Mouse (Mus musculus) cerebellum, adult 8-10 months (tissue): ENCODE measurements at regions not wholly inside any gene's neighbourhood (a gene's known extent, or its start where the extent isn't known, plus 50 kb on each side); places are given as distances from the start of the nearest gene placed in this dataset.

ENCODE experiments used
- DNase-seq: peaks from one replicate; pipeline ENCODE4 v3.0.0; 2022

DNA sequence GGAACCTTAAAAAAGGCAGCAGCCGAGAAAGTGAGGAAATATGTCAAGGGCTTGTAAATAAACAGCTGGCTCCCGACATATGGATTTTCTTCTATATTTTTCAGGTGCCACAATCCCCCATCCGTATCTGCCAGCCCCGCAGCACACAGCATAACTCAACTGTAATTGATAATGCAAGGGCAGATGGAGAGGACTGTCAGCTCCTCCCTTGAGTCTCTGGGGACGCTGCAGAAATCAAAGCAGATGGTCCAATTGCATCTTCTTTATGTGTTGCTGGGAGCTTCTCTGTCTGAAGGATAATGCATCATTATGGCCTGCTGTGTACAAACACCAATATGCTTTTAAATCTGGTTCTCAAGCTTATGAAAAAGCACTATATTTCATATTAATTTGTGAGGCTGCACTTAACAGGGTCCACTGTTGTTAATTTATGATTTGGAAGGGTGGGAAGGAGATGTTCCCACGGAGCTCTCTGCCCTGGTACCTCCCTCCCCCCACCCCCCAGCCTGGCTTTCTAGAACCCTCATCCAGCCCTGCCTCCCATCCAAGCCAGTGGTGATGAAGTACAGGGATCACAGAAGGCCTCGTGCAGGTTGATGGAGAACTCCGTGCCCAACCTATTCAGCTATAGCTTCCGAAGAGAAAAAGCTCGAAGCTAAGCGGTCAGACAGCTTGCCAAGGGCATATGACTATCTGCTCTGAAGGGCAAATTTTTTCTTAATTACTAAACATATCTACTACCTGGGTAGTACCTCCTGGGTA lies 603.7 kb downstream of the Tox3 start:
- DNase-seq = no peak

DNA sequence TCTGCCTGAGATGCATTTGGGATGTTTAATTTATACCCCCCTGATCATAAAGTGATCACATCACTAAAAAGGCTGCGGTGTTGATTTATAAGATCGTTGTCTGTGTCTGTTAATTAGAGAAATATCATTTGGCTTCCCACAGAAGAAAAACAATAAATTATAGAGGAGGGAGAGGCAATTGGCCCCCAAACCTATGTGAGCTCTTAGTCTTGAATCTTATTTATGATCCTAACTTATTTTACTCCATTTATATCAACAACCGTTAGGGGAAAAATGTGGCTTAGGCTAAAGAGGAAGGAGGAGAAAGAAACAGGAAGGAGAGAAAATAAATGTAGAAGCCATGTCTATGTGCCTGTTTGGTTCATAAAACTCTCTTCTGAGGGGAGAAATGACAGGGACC lies 609.5 kb downstream of the Tox3 start:
- DNase-seq = no peak

DNA sequence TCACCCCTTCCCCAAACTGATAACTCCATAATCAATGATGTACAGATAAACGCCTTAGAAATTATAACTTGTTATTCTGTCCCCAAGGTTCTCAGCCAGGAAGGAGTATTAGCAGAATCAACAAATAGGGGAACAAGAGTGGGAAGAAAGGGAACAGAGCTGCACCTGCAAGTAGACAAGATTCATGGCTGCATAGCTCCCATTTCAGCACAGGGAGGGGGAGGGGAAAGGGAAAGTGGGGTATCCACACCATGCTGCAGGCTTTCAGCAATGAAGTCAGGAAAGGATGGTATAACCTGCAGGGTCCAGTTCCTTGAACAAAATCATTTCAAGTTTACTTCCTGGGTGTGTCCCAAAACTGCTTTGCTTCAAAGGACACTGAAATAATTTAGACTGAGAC lies 610.5 kb downstream of the Tox3 start:
- DNase-seq = no peak

DNA sequence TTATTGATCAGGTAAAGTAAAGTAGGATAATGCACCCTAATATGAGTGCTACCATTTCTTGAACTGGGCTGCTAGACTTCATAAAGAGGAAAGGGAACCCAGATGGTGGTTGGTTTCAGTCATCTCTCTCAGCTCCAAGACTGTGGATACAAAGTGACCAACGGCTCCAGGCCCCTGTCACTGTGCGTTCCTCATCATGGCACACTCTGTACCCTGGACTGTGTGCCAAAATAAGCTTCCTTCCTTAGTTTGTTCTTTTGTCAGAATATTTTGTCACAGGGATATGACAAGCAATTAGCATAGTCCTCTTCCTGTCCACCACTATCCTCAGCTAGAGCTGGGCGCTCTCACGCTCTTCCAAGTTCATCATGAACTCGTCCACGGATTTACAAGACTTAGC lies 620.9 kb downstream of the Tox3 start:
- DNase-seq = no peak

DNA sequence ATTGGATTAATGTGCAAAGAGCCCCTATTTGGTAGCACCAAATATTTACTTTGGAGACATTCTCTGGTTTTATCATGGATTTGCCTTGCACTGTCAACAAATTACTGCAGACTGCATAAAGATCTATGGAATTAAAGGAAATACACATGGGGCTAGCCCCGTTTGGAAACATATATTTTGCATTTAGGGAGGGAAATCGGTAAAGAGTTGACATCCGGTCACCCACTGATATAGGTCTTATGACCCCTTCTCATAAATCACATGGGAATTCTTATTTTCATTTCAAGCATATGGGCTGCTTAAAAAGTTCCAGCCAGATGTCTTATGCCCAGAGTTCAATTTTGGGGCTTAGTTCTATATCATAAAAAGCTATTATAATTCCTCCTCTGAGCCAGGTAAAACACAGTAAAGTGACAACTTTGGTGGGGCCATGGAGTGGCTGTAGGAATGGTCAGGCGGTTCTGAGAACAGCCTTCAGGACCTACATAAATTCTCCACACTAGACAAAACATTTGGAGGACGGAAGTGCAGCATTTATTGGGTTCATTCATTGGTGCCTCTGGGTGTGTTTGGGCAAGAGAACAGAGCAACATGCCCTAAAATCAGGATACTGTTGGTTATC lies 626.3 kb downstream of the Tox3 start:
- DNase-seq = no peak

DNA sequence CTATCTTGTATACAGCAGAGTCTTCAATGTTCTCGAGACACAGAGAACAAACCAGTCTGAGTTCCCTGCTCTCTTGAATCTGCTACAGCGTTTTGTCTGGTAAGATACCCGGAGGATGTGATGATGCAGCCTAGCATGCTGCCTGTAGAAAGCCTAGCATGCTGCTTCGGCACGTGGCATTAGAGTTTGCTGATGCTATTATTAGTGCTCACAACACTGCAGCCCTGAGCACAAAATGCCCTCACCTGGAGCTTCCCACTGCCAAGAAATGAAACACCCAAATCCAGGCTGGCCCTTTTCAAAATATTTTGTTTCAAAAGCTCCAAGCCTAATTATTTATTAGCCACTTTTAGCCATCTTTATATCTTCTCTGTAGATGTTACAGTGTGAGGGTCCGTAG lies 634.3 kb downstream of the Tox3 start:
- DNase-seq = no peak

DNA sequence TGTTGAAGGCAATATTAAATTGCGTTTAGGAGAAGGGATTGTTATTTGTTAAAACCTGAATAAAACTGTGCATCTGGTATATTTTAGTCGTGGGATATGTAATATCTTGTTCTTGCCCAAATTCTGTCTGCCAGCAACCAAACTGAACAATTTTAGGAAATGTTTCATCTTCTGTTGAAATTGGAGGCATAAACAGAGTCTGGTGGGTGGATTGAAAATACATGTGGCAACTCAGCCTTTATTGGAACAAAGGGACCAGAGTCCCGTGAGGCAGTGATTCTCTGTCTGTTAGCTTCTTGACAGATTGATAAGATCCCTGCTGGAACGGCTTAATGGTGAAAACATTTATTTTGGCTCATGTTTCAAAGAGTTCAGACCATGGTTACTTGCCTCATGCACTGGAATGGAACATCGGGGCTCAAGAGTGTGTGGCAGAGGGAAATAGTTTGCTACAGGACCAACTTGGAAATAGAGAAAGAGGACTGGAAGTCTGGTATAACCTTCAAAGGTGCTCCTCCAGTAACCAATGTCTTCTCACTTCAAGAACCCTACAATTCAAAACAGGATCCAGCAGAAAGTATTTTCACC lies 640.7 kb downstream of the Tox3 start:
- no peak for DNase-seq

DNA sequence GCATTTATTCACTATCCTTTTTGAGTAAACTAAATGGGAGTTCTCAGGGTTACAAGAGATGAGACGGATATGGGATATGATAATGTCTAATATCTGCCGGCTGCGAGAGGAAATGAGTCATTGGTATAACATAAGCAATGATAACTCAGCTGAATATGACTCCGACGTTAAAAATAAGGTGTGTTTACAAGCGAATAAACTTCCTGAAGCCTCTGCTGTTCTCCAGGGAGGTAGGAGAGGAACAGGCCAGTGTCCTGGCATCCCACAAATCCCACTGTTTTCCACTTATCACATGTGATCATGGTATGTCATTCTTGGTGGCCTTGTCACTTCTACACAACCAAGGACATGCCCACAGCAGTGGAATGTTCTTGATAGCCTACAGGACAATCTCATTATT lies 641.7 kb upstream of the Sall1 start:
- DNase-seq = no peak

DNA sequence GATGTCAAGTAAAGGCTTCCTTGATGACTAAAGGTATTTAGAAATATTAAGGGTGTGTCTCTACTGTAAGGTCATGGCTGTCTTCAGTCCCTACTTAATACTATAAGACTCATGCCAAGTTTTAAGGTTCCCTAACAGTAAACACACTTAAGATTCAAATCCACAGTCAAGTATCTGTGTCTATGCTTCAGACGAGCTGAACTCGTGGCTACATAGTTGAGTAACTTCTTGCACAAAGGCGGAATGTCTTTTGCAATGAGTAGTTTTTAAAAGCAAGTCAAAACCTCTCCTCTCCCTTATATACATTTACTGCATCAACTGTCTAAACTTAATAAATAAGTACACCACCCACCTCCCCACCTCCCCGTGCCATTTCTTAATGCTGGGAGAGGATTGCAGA lies 637.0 kb upstream of the Sall1 start:
- no peak for DNase-seq

DNA sequence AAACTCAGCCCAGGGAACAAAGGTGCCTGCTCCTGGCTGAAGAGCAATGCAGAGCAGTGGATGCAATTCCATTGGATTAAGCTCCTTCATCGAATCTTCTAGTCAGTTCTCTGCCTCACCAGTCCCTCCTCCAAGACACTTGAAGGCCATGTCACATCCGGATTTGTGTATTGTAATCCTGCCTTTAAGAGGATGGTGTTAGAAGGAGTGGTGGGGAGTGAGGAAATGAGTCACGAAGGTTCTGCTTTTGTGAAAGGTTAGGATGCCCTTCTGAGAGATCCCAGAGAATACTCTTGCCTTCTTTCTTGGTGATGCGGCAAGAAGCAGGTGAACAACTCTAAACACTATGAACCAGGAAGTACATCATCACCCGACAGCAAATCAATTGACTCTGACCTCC lies 636.4 kb upstream of the Sall1 start:
- no peak for DNase-seq

DNA sequence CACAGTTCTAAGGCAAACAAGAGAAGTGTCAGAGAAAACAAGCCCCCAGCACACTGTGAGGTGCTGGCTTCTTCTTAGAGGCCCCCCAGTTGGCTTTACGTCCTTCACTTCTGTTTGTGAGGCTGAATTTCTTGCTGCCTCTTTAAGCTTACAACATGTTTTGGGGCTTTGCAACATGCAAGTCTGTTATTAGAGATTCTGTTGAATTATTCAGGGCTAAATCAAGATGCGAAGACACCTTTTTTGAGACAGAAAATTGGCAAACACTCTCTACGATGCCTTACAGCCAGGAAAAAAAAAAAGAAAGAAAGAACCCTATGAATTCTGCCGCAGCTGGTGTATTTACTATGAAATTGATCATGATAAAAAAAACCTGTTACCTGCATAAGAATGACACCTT lies 635.6 kb upstream of the Sall1 start:
- no peak for DNase-seq

DNA sequence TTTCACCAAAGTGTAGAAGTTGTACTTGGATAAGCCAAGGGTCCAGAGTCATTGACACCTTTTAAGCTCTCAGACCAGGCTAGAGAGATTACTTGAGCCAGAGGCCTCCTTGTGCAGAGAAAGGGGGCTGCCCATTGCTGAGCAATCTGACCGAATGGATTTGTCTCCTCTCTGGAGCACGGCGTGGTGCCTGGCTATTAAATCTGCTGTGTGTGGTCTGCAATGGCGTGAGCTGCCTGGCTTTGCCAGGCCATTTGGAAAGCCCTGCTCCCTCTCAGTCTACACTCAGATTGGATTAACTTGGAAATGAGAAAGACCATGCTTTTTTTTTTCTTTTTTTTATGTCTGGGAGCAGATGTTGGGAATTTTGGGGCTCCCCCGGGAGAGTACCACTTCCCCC lies 633.3 kb upstream of the Sall1 start:
- no peak for DNase-seq

DNA sequence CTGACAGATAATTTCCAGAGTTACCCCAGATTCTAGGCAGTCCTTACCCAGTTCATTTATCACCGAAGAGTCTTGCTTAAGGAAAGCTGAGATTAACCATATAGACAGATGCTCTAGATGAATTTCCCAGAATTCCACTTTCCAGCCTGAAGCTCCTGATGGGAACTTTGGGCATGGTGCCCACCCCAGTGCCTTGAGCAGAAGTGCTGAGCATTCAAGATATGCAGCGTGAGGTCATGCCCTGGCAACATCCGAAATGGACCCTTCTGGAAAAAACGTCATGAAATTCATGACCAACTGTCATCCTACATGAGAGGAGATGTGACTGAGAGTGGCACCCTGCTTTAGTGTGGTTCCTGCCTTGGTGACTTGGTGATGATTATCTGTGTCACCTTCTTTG lies 629.9 kb upstream of the Sall1 start:
- DNase-seq = no peak

DNA sequence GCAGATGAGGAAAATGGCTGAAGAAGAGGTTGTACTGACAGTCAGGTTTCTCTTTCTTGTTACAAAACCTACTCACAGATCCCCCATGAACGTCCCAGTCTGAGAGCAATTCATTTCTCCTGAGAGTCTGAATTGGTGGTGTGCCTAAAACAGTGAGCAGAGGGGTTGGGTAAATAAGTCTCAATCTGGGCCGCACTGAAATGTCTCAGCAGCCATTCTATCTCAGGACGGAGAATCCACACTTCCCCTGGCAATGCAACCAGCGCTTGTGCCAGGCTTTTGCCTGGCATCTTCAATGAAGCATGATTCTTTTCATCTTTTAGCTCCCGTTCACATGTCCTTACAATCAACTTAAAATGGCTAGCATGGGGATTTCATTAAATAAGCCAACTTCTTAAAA lies 628.7 kb upstream of the Sall1 start:
- no peak for DNase-seq

DNA sequence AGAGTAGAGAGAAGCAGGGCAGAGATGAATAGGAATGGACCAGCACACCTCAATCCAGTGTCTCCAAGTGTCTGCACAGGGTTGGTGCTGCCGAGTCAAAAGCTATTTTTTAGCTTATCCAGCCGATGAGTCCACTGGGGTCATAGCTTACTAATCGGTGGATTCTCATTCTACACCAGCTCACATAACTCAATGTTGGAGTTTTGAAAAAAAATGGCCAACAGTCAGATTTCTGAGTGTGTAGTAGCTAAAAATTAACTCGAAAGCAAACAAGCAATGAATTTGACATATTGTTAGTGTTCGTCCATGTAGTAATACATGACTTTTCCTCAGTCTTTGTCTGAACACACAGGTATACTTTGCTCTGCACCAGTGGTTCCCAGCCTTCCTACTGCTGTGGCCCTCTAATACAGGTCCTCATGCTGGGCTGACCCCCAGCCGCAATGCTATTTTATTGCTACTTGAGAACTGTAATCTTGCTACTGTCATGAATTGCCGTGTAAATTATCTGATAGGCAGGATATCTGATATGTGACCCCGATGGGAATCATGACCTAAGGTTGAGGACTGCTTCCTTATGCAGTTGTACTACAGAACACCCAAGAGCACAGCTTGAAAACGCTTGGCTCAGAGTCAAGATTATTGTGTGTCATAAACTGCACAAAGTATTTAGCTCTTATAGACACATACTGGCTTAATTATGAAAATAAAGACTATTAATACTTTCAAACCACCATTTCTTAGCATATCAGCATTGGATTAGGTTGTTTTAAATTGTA lies 621.1 kb upstream of the Sall1 start:
- DNase-seq = no peak

DNA sequence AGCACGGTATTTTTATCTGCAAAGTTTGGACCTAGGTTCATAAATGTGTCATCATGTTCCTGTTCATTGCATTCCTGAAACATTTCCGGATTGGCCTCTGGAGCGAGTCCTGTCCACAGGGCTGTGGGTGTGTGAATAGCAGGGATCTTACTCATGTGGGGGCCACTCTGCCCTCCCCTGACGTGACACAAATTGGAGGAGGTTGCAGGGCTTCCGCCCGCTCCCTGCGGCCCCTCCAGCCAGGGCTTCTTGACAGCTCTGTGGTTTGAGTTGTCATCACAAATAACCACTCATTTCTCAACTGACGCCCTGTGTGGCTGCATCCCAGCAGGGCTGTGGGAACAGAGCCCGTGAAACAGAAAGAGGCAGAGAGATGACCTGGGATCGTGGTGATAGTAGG lies 619.9 kb upstream of the Sall1 start:
- no peak for DNase-seq

DNA sequence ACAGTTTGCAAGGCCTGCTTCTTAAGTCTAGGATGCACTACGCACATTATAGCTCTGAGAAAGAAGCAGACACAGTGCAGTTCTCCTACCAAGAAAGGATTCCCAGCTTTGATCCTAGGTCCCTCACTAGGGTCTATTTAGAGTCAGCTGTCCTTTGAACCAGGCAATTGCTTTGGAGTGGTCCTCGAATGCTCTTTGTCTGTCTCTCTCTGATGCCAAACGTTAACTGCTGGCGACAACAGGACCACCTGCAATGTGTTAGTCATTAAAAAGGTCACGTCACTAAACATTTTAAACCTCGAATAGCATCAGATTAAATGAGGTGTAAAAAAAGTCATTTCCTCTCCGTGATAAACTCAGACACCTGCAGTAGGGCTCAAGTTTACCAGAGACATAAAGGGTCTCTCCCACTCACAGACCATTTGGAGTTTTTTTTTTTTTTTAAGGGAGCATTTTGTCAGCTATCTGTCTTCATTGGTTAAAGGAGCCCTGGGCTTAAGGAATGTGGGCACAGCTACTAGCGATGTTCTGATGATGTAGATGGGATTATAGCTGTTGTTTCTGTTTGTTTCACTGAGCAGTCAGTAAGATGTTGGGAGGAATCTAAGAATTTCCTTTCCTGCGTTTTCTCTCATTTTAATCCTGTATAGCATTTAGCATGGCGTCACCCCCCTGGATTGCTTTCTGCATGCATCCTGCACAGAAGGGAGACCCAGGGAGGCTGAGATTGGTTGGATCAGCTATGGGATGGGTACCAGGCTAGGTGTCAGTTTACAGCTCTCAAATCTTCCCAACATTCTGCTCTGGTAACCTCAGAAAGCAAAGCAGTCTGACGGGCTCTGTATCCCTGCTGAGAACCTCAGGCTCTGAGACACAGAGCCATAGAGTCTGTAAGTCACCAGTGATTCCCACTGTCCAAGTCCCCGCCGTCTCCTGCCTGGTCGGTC lies 615.3 kb upstream of the Sall1 start:
- no peak for DNase-seq

DNA sequence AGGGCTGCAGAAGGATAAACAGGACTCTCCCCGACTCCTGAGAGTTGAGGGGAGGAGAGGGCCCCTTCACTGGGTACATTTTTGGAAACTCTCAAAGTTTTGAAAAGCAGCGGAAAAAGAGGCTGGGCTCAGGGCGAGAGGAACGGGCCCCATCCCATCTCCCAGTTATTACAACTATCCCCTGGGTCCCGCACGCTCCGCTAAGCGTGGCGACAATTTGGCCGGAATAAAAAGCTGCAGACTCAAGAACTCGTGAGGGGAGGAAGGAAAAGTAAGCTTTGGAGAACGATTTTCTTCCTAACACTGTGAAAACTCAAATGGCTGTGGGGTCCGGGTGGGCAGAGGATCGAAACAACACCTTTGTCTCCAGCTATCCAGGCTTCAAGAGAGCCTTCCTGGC lies 611.4 kb upstream of the Sall1 start:
- DNase-seq = no peak

DNA sequence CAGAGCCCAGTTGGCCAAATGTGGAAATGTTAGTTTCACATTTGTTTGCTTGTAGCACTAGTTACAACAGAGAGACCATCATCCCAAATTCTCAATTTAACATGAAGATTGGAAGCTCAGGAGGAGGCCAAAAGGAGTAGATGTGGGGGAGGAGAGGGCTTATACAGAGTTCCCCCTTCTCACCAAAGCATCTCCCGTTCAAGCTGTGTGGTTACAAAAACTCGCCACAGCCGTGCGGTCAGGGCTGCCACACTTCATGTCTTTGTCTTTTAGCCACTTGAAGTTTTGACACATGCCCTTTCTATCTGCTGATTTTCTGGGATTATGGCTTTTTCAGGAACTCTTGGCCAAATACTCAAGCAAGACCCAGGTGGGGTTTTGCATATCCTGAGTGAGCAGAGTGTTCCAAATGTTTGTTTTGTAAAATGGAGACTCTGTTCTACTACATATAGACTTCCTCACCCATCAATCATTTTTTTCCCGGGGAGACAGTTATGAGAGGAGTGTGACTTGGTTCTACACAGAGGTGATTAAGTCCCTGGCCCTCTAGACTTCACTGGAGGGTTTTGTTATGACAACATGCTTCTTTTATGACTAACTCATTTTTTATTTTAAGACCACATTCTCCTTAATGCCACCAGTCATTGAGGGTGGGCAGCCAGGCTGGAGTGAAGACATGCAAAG lies 605.4 kb upstream of the Sall1 start:
- no peak for DNase-seq

DNA sequence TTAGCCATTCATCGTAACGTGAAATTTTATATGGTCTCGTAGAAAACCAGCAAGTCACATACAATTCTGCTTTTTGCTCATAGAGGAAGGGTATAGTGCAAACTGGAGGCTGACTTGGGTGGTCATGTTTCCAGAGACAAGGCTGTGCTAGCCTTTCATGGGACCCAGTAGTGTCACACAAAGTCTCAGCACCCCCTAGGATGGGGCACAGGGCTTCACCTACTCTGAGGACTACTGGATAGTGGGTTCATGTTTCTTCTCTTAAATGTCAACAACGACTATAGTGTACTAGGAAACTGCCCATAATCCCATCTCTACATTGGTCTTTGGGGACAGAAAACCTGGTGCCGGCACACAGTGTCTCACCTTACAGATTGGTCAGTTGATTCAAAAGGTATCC lies 603.0 kb upstream of the Sall1 start:
- DNase-seq = no peak

DNA sequence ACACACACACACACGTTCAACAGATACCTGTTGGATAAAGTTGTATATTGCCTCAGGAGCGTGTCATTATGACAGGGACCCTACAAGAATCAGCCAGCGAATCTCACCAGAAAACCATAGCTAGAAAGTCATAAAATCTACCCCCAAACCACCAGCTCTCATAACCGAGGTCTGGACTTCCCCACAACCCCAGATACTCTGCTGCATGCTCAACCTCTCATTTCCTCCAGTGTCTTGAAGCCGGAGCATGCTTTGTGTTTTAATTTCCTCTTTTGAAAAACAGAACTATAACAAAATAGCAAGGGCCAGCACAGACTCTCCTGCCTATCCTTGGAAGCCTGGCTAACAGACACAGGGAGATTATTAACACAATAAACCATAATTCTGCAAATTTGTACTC lies 597.4 kb upstream of the Sall1 start:
- no peak for DNase-seq

DNA sequence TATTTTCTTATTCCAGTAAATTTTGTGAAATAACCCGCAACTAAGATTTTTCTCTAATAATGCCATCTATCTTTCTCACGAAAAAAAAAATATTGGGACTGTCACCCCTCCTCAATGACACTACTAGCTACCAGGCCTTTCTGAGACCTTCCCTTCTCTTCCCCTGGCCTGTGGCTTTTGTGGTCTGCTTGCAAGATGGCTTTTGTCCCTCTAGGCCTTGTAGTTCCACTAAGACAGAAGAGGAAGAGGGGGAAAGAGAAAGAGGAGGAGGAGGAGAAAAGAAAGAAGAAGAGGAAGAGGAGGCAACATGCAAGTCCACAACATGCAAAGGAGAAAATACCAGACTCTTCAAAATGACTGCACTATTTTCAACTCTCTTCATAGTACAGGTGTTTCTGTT lies 590.9 kb upstream of the Sall1 start:
- no peak for DNase-seq
